ENCODE assay signal across 28 mouse cellular contexts in genomic region chr11:90494981-90495380, GRCm38 (mm10).
DNase-seq lines count a peak whose midpoint lies in the region; ATAC-seq and TF ChIP-seq lines count a peak whose summit lies in the region.
"Had no signal": no experiment of that assay in that cellular context is flagged by ENCODE, and none has a peak within 500 bp of the region (broad histone marks: within the 10 kb centered on the region; RNA-seq: fewer than 3 reads in every experiment).

No protein-coding gene starts in this region.

- no peak overlapping the region for H3K4me3 ChIP-seq in hindbrain, postnatal 0 days (ENCODE audit: low read length)
- H3K4me3 ChIP-seq: erythroblast, embryonic 14.5 days; forebrain, embryonic 13.5 days; gastrocnemius, adult 2 months; hindbrain, embryonic 10.5 days; hindbrain, embryonic 13.5 days had no signal

- no peaks in the 10 kb centered on the region for H3K9me3 ChIP-seq in hindbrain, postnatal 0 days (ENCODE audit: low read length)
- H3K9me3 ChIP-seq: forebrain, embryonic 13.5 days; hindbrain, embryonic 10.5 days; hindbrain, embryonic 13.5 days had no signal

- H3K36me3 ChIP-seq in hindbrain, postnatal 0 days (ENCODE audit: insufficient read depth, low read length): no peaks in the 10 kb centered on the region

- TF ChIP-seq CTCF in hindbrain, postnatal 0 days (IDR thresholded peaks at IDR 0.05; ENCODE audit: low read depth): no peak

- DNase-seq in heart, adult 11 months: peak; percentile 45
- no peak for DNase-seq in heart, adult 9 months (ENCODE audit: low spot score in 2 of 2)
- DNase-seq in Muller cell, postnatal 12 days (ENCODE audit: inconsistent ontology term): peak; percentile 92
- peak; percentile 7 for DNase-seq in adipocyte (ENCODE audit: low spot score)
- no peak for DNase-seq in hindbrain, postnatal 0 days (ENCODE audit: low spot score)
- no peak for DNase-seq in ovary, postnatal 36 days (ENCODE audit: low spot score)
- DNase-seq: adrenal gland, postnatal 10 days; adrenal gland, postnatal 36 days; cerebellum, adult 11 months; cerebellum, adult 2 months; cerebellum, adult 9-11 months; cerebellum, postnatal 36 days; embryo, embryonic 11 days; forebrain, postnatal 0 days; gastrocnemius, adult 2 months; gastrocnemius, postnatal 14 days; heart, adult 18-20 months; kidney, adult 18-20 months had no signal

- H3K4me1 ChIP-seq in hindbrain, postnatal 0 days (ENCODE audit: insufficient read depth, low read length): no peaks in the 10 kb centered on the region
- H3K4me1 ChIP-seq: forebrain, embryonic 13.5 days; hindbrain, embryonic 10.5 days; hindbrain, embryonic 13.5 days had no signal

- no peaks in the 10 kb centered on the region for H3K27me3 ChIP-seq in hindbrain, postnatal 0 days (ENCODE audit: insufficient read depth, low read length)
- H3K27me3 ChIP-seq: forebrain, embryonic 13.5 days; hindbrain, embryonic 13.5 days had no signal

- no peak for ATAC-seq in hindbrain, postnatal 0 days
- ATAC-seq: activated CD4-positive, CD25-positive, alpha-beta regulatory T cell, adult 4 months; CD4-positive, CD25-positive, alpha-beta regulatory T cell, adult 4 months; forebrain, embryonic 13.5 days; forebrain, postnatal 0 days; hindbrain, embryonic 16.5 days; inflammation-experienced regulatory T-cells, adult 6 months; intestine, embryonic 16.5 days had no signal

- WGBS in hindbrain, postnatal 0 days: 42% methylated on average over 1 of the region's 1 CpGs

- H3K27ac ChIP-seq in hindbrain, postnatal 0 days: no peak overlapping the region
- H3K27ac ChIP-seq: forebrain, embryonic 13.5 days; gastrocnemius, adult 2 months; hindbrain, embryonic 10.5 days; hindbrain, embryonic 13.5 days had no signal

- H3K4me2 ChIP-seq in hindbrain, postnatal 0 days (ENCODE audit: low read depth, low read length): no peak overlapping the region
- H3K4me2 ChIP-seq: forebrain, embryonic 13.5 days; heart, embryonic 11.5 days; hindbrain, embryonic 13.5 days had no signal

- H3K9ac ChIP-seq in hindbrain, postnatal 0 days (replicated peaks; ENCODE audit: low read length): no peak overlapping the region
- H3K9ac ChIP-seq: forebrain, embryonic 13.5 days; forebrain, postnatal 0 days; hindbrain, embryonic 13.5 days had no signal

Comparison
In these comparisons a context has a peak if more than half of its experiments do, and no peak if none do; other contexts are left out.
1. DNase-seq: peak in heart, adult 11 months (single experiment), Muller cell, postnatal 12 days (single experiment) and adipocyte (single experiment); none in heart, adult 9 months (0 of 2), hindbrain, postnatal 0 days (single experiment) and ovary, postnatal 36 days (single experiment).